Mouse (Mus musculus): Measurements from ENCODE around the gene Mcrip1.
"Not testable (repeated sequence)": the region's sequence is repeated elsewhere in the genome, so short reads cannot be mapped to it uniquely, and the experiment has no call there.

Gene Mcrip1

GRCm38 (mm10) chr11:120549168-120549945 is at the start of gene Mcrip1:
Mcrip1 (minus strand) TSS chr11:120549727.
- DNase-seq: peak; percentile 96 to 98

- DNase-seq: no peak
Measured at GRCm38 (mm10) chr11:120598990-120599549, 49.5 kb upstream of the Mcrip1 start.

- peak; percentile 95 to 97 for DNase-seq
Measured at GRCm38 (mm10) chr11:120598283-120598989, 48.9 kb upstream of the Mcrip1 start, which contains the start of the genes Alyref and Anapc11. Alyref (minus strand) TSS chr11:120598365. Anapc11 (plus strand) TSS chr11:120598421.

- peak in 1 of 2 experiments; percentile 61 for DNase-seq
Measured at GRCm38 (mm10) chr11:120597240-120598235, 48.0 kb upstream of the Mcrip1 start.

- DNase-seq: no peak
Measured at GRCm38 (mm10) chr11:120588531-120588930, 39.0 kb upstream of the Mcrip1 start.

GRCm38 (mm10) chr11:120583937-120584336 is 34.4 kb upstream of the Mcrip1 start:
- no peak for DNase-seq

GRCm38 (mm10) chr11:120582982-120583293 is 33.4 kb upstream of the Mcrip1 start:
- not testable (repeated sequence) for DNase-seq

GRCm38 (mm10) chr11:120582268-120582981 is 32.9 kb upstream of the Mcrip1 start:
- DNase-seq: peak; percentile 43 to 66

GRCm38 (mm10) chr11:120581490-120582267 is 32.2 kb upstream of the Mcrip1 start, which contains the start of gene Arhgdia:
Arhgdia (minus strand) TSS chr11:120581624.
- DNase-seq: peak; percentile 86 to 93

- DNase-seq: peak; percentile 28 to 65
Measured at GRCm38 (mm10) chr11:120580871-120581331, 31.4 kb upstream of the Mcrip1 start.

- peak; percentile 49 to 60 for DNase-seq
Measured at GRCm38 (mm10) chr11:120580190-120580589, 30.7 kb upstream of the Mcrip1 start.

- DNase-seq: peak; percentile 72 to 86
Measured at GRCm38 (mm10) chr11:120579316-120580107, 30.0 kb upstream of the Mcrip1 start.

GRCm38 (mm10) chr11:120578694-120579243 is 29.2 kb upstream of the Mcrip1 start:
- peak; percentile 21 to 55 for DNase-seq

GRCm38 (mm10) chr11:120578024-120578693 is 28.6 kb upstream of the Mcrip1 start:
- peak; percentile 68 to 77 for DNase-seq

- peak; percentile 62 to 85 for DNase-seq
Measured at GRCm38 (mm10) chr11:120577211-120578023, 27.9 kb upstream of the Mcrip1 start.

- peak; percentile 79 to 91 for DNase-seq
Measured at GRCm38 (mm10) chr11:120576365-120576981, 26.9 kb upstream of the Mcrip1 start.

- no peak for DNase-seq
Measured at GRCm38 (mm10) chr11:120575940-120576339, 26.4 kb upstream of the Mcrip1 start.
